Mouse (Mus musculus) heart, adult 2 months (tissue): ENCODE measurements around the gene Tm4sf5.

ENCODE experiments used
- CTCF ChIP-seq: fragments of 200-600 bp; IDR thresholded peaks from 2 replicates; pipeline ENCODE4 v1.8.1; 2022; ENCODE audit warnings: antibody characterized with exemption, mild to moderate bottlenecking, moderate library complexity
- EP300 ChIP-seq: fragments of 200-500 bp; IDR thresholded peaks from 2 replicates; pipeline ENCODE4 v1.6.1; 2011; ENCODE audit warnings: low read depth, low read length, control low read depth; ENCODE audit not compliant: insufficient read depth
- POLR2A ChIP-seq: fragments of 200-500 bp; IDR thresholded peaks from 2 replicates; pipeline ENCODE4 v1.6.1; 2011; ENCODE audit warnings: mild to moderate bottlenecking, low read depth, low read length, control low read depth; ENCODE audit not compliant: insufficient read depth

DNA sequence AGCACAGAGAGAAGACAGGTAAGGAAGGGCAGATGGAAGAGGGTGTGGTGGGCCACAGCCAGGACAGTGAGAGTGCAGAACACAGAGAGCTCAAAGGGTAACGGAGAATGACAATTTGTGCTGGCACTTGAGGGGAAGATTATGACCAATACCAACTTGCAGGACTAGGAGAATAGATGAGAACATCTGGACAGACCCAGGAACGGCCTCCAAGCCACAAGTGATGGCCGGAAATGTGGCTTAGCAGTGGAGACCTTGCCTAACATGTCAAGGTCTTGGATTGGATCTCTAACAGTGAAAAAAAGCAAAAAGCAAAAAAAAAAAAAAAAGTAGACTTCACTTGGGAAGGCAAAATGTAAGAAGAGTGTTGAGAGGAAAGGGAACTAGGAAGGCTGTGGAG, 35.3 kb upstream of the Tm4sf5 start:
- no peak for TF ChIP-seq POLR2A
- TF ChIP-seq EP300: no peak
- no peak for TF ChIP-seq CTCF
